Mouse (Mus musculus): ENCODE data around the gene Grb10.

Gene Grb10

DNA sequence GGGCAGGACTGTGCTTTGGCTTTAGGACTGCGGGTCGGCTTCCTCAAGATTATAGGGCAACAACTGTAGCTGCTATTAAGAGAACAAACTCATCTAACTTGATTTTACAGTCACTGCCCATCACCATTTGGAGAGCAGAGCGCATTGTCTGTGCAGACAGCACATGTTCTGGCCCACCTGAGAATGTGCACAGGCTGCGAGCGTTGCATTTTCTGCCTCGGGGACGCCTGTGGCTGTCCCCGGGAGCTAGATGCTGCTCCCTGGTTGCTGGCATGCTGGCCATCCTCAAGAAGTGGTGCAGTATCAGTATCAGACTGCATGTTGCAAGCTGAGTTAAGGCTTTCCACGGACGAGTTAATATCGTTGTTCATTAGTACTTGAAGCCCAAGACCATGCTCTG, 68.2 kb downstream of the Grb10 start:
- no peak for DNase-seq (ENCODE audit: low spot score in 2 of 2)

GRCm38 (mm10) chr11:11968830-11969229, 69.7 kb downstream of the Grb10 start:
- DNase-seq (ENCODE audit: low spot score in 2 of 2), result no peak

DNA sequence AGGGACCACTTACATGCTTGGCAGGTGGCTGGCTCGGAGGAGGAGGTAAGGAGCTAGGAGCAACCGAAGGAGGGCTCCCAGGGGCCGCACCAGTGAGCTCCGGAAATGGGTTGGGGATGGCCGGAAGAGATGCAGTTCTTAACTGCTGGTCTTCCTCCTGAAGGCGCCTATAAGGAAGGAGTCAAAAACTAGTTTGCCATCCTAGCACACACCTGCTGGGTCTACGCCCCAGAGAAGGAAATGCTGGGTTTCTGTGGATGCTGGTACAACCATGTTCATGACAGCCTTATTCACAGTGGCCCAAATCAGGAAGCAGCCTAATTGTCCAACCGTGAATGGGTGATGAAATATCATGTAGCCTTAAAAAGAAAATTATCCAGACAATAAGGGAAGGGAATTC, 71.0 kb downstream of the Grb10 start:
- no peak for DNase-seq (ENCODE audit: low spot score in 2 of 2)

GRCm38 (mm10) chr11:11966220-11966619, 72.3 kb downstream of the Grb10 start:
- DNase-seq (ENCODE audit: low spot score in 2 of 2), result no peak

GRCm38 (mm10) chr11:11965501-11966125, 72.9 kb downstream of the Grb10 start:
- DNase-seq (ENCODE audit: low spot score in 2 of 2), result no peak

- DNase-seq (ENCODE audit: low spot score in 2 of 2), result no peak
Observed at GRCm38 (mm10) chr11:11964729-11965128, 73.8 kb downstream of the Grb10 start.

DNA sequence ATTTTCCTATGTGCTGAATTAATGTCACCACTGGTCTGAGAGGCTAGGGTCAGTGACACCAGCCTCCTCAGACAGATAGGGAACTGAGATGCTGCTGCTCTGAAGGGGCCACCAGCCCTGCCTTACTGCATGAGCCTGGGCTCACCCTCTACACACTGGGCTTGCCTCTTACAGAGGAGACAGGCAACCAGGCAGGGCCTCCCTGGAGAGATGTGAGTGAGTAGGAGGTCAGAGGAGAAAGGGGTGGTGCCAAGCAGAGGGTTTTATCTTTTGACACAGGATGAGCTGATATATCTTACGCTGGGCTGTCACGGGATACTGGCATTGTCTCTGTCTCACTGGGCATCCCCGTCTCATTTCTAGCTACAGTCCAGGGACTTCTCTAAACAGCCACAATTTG, 74.9 kb downstream of the Grb10 start:
- DNase-seq (ENCODE audit: low spot score in 2 of 2), result no peak

DNA sequence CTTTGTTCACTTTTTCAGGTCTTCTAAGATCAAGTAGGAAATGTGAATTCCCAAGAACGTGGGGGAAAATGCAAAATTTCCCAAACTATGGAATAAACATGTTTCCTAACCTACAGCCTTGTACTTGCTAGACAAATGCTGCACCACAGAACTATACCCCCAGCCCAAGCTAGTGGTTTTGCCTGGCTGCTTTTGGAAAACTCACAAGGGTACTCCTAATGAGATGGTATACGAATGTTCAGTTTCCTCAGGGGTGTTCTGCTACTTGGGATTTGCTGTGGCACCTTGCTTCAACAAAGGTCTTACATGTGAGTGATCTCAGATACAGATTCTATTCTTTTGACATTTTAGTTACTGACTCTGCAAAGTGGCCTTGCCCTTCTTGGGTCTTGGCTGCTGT, 75.4 kb downstream of the Grb10 start:
- no peak for DNase-seq (ENCODE audit: low spot score in 2 of 2)

- no peak for DNase-seq (ENCODE audit: low spot score in 2 of 2)
Observed at GRCm38 (mm10) chr11:11962629-11962954, 75.9 kb downstream of the Grb10 start.

DNA sequence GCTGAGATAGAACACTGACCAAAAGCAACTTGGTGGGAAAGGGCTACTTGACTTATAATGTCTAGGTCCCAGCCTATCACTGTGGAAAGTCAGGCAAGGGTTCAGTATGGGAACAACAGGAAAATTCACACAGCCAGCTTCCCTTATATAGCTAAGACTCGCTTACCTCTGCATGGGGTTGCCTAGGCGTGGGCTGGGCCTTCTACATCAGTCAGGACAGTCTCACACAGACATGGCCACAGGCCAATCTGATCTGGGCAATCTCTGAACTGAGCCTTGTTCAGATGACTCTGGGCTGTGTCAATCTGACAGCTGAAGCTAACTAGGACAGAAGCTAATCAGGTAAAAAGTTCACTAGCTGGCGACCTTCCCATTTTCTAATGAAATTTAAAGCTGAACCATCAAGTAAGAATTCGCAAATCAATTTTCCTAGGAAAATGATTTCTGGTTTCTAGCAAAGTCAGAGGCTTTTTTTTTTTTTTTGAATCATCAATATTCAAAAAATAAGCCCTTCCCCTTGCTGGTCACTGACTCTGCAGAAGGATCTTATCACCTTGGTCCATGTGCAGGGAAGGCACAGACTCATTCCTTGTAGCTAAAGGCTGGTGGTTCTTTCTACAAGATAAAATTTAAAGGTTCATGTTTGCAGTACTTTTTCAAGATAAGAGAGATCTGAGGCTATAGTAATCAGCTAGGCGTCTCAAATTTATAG, 76.4 kb downstream of the Grb10 start:
- no peak for DNase-seq (ENCODE audit: low spot score in 2 of 2)

DNA sequence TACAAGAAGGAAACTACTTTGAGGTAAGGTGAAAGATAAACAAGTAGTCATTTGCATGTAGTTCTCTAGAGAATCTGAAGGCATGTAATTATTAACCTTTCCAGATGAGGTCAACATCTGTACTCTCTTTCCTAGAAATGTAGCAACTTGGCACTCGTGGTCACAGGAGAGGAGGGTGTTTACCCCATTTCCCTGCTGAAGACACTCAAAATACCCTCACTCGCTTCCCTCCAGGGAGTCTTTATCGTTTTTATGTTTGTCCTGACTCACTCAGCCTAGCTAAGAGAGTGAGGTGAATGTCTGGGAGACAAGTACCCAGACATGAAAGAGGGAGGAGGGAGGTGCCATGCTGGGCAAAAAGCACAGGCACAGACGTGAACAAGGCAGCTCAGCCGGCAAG, 77.6 kb downstream of the Grb10 start:
- DNase-seq (ENCODE audit: low spot score in 2 of 2), result no peak

DNA sequence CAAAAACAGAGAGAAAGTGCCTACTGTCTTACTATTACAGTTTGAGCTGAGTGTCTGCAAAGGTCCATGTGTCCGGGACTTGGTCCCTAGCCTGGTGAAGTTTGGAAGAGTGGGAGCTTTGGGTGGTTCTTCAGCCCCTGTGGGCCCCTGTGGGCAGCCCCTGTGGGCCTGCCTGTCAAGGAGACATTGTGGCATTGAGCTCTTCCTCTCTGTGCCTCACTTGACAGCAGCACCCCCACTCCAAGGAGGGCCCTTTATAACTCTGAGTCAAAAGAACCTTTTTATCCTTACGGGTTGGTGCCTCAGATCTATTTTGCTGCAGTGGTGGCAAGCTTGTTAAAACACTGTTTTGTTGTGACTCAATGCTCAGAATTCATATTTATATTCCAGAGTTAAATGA, 78.3 kb downstream of the Grb10 start:
- DNase-seq (ENCODE audit: low spot score in 2 of 2), result no peak

DNA sequence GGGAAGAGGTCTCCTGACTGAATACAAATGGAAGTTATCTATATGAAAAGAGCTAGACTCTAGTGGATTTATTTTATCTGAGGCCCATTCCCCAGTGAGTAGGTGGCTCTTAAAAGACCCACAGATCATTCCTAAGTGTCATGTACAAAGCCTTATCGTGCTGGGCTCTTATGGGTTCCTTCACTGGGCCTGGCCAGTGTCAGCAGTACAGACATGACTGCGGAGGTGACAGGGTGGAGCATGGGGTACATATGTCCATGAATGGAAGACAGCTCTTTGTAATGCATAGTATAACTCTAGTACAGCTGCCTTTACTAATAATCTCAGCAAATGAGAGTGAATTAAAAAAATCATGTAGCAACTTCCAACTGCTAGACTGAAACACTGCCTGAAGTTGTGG, 80.0 kb downstream of the Grb10 start:
- no peak for DNase-seq (ENCODE audit: low spot score in 2 of 2)

- DNase-seq (ENCODE audit: low spot score in 2 of 2), result no peak
Observed at GRCm38 (mm10) chr11:11958061-11958361, 80.5 kb downstream of the Grb10 start.

DNA sequence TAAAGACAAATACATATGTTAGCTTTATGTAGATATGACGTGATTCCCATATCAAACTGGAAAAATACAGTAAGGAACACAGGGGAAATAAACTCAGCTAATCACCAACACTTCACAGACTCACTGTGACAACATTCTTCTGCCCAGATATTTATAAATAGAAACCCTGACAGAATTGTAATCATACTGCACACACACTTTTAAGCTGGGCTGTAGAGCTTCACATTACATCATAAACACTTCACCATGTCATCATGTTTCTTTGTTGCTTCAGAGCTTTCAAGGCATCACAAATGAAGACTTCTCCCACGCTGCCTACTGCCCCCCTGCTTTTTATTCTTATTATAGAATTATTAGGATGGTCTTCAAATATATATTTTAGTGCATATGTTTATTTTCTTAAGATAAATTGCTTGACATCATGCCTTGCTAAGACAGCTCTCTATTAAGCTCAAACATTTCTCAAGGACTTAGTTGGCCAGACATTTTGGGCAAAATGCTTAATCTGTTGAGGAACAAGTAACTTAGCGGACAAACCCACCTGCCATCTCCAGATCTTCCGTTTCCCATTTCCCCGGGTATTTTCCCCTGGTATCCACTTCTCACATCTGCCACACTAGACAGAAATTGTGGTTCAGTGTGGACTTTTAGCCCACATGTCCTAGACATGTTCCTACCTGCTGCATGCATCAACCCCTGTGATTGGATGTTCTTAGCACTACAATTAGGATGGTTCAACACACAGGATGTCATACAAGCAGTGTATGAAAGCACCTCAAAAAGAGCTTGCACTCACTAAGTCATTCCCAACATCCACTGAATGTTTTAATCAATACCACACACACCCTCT, 81.0 kb downstream of the Grb10 start:
- no peak for DNase-seq (ENCODE audit: low spot score in 2 of 2)

GRCm38 (mm10) chr11:11955783-11956182, 82.7 kb downstream of the Grb10 start:
- DNase-seq (ENCODE audit: low spot score in 2 of 2), result no peak

DNA sequence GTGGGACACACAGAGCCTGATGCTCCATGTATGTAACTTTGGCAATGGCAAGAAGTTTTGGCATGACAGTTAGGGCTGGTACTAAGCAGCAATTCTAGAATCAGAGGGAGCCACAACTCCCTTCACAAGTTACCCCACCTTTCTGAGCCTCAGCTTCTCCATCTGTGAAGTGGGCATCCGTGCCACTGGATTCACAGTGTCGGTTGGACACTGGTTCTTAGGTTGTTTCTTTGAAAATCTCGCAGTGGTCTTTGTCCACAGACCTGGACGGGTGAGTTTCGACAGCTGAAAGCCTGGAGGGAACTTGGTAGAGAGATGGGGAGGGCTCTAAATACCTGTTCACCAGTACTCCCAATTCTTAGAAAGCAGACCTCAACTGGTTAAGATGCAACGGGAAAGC, 83.9 kb downstream of the Grb10 start:
- DNase-seq (ENCODE audit: low spot score in 2 of 2), result no peak

- DNase-seq (ENCODE audit: low spot score in 2 of 2), result no peak
Observed at GRCm38 (mm10) chr11:11954115-11954438, 84.4 kb downstream of the Grb10 start.

DNA sequence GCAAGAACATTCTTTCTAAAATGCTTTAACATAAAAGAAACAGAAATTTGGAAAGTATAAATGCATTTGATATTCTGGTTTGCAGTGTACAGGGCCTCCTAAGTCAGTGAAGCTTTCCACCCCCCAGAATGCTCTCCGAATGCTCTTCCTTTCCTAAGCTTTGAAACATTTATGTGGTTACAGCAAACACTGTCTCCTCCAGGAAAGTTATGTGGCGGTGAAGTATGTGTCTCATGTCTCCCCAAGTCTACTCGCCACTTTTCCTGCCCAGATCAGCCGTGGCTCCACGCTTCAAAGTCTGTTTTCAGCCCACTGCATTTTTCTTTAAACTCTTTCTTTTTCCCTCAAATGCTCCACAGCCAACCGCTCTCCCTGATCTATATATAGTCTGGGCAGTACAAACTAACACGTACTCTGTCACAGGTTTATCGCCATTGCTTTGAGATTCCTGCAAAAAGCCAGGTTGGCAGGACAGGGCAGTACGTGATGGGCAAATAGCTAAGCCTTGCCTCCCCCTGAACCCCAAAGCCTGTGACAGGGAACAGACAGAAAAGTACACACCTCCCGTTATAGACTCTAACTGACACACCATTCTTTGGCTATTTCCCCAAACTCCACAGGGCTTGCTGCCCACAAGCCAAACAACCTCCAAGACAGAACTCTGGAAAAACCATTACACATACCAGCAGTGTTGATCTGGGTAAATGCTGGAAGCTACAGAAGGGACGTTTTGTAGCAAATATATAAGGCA, 84.9 kb downstream of the Grb10 start:
- no peak for DNase-seq (ENCODE audit: low spot score in 2 of 2)

DNA sequence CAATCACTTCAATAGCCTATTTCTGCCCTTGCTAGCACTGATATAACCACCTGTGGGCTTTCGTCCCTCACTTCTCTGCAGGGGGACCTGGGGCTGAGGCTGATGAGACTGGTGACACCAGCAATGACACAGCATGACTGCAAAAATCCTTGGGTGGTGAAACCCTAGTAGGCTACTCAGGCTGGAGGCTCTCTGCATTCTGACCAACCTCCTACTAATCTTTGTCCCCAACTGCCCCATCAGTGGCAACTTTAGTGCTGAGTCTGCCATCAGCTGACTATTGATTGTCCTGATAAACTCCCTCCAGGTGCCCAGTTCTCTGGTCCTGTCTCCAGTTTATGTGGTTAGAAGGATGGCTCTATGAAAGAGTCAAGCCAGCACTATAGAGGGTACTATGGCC, 85.9 kb downstream of the Grb10 start:
- no peak for DNase-seq (ENCODE audit: low spot score in 2 of 2)

- no peak for DNase-seq (ENCODE audit: low spot score in 2 of 2)
Observed at GRCm38 (mm10) chr11:11948988-11949365, 89.5 kb downstream of the Grb10 start.

DNA sequence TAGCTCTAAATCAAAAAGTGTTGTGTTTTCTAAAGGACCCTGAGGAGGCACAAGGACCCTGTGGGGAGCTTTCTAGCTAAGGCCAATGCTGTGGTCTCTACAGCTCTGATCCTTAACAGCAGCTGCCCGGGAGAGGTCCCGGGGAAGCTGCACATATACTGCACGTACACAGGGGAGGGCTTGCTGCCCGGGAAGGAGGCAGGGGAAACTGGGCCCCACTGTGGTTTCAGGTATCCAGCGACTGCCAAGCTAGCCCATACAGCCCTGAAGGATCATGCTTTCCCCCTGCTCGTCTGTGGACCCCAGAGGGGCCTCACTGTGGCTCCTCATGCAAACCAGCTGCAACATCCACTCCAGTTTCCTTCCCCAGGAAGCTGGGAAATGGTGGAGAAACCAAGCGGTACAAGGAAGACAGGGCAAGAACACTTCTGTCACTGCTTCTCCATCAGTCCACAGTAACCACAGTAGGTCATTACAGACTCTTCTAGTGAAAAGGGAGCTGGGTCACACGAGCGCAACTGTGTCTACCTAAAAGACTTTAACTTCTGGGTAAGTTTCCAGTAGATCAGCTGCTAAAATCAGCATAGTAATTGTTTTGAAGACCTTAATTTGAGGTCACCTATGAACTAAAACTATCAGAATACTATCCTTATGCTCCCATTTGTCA, 90.0 kb downstream of the Grb10 start:
- DNase-seq (ENCODE audit: low spot score in 2 of 2), result no peak
